Mouse (Mus musculus) midbrain, postnatal 0 days (tissue): ENCODE measurements around the gene Ccdc136. TPM values are rescaled to one million over a fixed set of nuclear protein-coding genes. Genes with fewer than 3 reads are reported as not detected.
A peak's percentile ranks its signal among the peaks of the same experiment; 100 is the strongest.
"Not testable (repeated sequence)": the region's sequence is repeated elsewhere in the genome, so short reads cannot be mapped to it uniquely, and the experiment has no call there.

Source experiments
- ATAC-seq: fragments of 200-750 bp; cut with Nextera tagmentation; 2 replicates; pipeline ENCODE4 v1.8.0; 2017; ENCODE audit warnings: moderate number of reproducible peaks, mild to moderate bottlenecking, moderate TSS enrichment, moderate library complexity; ENCODE audit not compliant: low FRiP score
- DNase-seq: peaks from one replicate; pipeline ENCODE4 v3.0.0-alpha.2; 2015; ENCODE audit warnings: low spot score
- H3K27ac ChIP-seq: fragments of 300-500 bp; sonication (generic); 2 replicates; pipeline ENCODE4 v1.5.1; 2014; ENCODE audit warnings: low read depth, mild to moderate bottlenecking, low read length, mixed read lengths
- H3K27me3 ChIP-seq: fragments of 300-500 bp; sonication (generic); 2 replicates; pipeline ENCODE4 v1.6.1; 2014; ENCODE audit warnings: low read length, control low read depth, mixed read lengths; ENCODE audit not compliant: insufficient read depth
- H3K36me3 ChIP-seq: fragments of 300-500 bp; sonication (generic); 2 replicates; pipeline ENCODE4 v1.6.1; 2014; ENCODE audit warnings: low read length, control low read depth, mixed read lengths; ENCODE audit not compliant: insufficient read depth
- H3K4me1 ChIP-seq: fragments of 300-500 bp; sonication (generic); 2 replicates; pipeline ENCODE4 v1.6.1; 2014; ENCODE audit warnings: mild to moderate bottlenecking, control low read depth, antibody characterized with exemption, low read length, mixed read lengths; ENCODE audit not compliant: insufficient read depth
- H3K4me2 ChIP-seq: fragments of 300-500 bp; sonication (generic); 2 replicates; pipeline ENCODE4 v1.6.1; 2014; ENCODE audit warnings: low read depth, mild to moderate bottlenecking, low read length, mixed read lengths; ENCODE audit not compliant: poor library complexity, severe bottlenecking
- H3K4me3 ChIP-seq: fragments of 300-500 bp; sonication (generic); 2 replicates; pipeline ENCODE4 v1.5.1; 2014; ENCODE audit warnings: low read depth, mild to moderate bottlenecking, low read length, moderate library complexity
- H3K9ac ChIP-seq: fragments of 300-500 bp; sonication (generic); replicated peaks from 2 replicates; pipeline ENCODE4 v1.6.1; 2014; ENCODE audit warnings: mild to moderate bottlenecking, low read length, moderate library complexity, mixed read lengths; ENCODE audit not compliant: poor library complexity, severe bottlenecking
- H3K9me3 ChIP-seq: fragments of 300-500 bp; sonication (generic); 2 replicates; pipeline ENCODE4 v1.6.1; 2016; ENCODE audit warnings: low read length, control low read depth
- CTCF ChIP-seq: IDR thresholded peaks from 2 replicates; pipeline ENCODE4 v1.5.1; 2016; ENCODE audit warnings: antibody characterized with exemption, mild to moderate bottlenecking
- WGBS: fragments of 180-500 bp; shearing (Covaris S2); extraction: QIAGEN DNeasy Blood & Tissue Kit; methylation state at CpG from one replicate; pipeline ENCODE4 v1.1.7; 2014; 5-methylcytosine and 5-hydroxymethylcytosine counted together
- polyA plus RNA-seq: library from polyadenylated mRNA; unstranded; fragments of >200 nt; fragmentation: Nextera tagmentation; extraction: Ambion mirVana; gene quantifications from 2 replicates; pipeline ENCODE4 v1.2.1, GENCODE M21; 2015
- total RNA-seq: library from RNA; depleted of rRNA; stranded (reverse); fragments of >200 nt; gene quantifications from 2 replicates; pipeline ENCODE4 v1.2.3, GENCODE M21; 2014

Gene Ccdc136
- total and polyA plus RNA-seq, 2 experiments from 2014 or later, result 50.8 to 77.6 TPM

DNA sequence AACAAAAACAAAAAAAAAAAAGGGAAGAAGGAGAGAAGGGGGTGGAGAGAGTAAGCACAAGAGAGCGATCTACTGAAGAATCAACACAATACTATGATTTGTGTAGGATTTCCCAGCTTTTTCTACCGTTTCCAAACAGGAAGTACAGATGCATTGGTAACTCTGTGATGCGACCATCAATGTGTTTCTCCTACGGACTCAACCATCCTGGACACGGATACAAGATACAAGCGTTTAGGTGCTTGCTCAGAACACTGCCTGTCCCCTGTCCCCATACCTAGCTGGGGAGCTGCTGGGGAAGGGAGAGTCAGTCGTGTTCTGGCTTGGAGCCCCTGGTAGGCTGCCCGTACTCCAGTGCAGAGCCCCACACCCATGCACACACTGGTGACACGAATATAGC is 6.7 kb upstream of the Ccdc136 start:
- H3K4me3 ChIP-seq, result no peak overlapping the region
- DNase-seq (no peak), ATAC-seq (no peak)
- no peak overlapping the region for H3K4me2 ChIP-seq
- H3K36me3 ChIP-seq, result no peaks in the 10 kb centered on the region
- no peak overlapping the region for H3K9ac ChIP-seq
- no peaks in the 10 kb centered on the region; the same call in 1 of the 2 replicates for H3K27me3 ChIP-seq
- TF ChIP-seq CTCF, result no peak
- 55% methylated on average over 9 of the region's 9 CpGs for WGBS
- no peak overlapping the region for H3K27ac ChIP-seq
- H3K4me1 ChIP-seq, result no peaks in the 10 kb centered on the region
- H3K9me3 ChIP-seq, result no peaks in the 10 kb centered on the region

DNA sequence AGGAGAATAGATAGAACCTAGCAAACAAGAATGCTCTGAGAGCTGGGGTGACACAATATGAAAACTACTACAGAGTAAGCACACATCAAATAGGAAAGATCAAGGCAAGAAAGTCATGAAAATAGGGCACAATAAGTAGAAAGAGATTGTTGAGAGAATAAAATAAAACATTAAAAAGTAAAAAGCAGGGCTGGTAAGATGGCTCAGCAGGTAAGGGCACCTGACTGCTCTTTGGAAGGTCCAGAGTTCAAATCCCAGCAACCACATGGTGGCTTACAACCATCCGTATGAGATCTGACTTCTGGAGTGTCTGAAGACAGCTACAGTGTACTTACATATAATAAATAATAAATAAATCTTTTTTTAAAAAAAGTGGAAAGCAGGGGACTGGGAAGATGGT is 5.6 kb upstream of the Ccdc136 start:
- WGBS, result 83% methylated on average over 1 of the region's 1 CpGs
- H3K4me3 ChIP-seq, H3K36me3 ChIP-seq, H3K4me1 ChIP-seq, H3K9me3 ChIP-seq, H3K9ac ChIP-seq, H3K27me3 ChIP-seq, H3K4me2 ChIP-seq, ATAC-seq, DNase-seq, H3K27ac ChIP-seq: not testable (repeated sequence)

DNA sequence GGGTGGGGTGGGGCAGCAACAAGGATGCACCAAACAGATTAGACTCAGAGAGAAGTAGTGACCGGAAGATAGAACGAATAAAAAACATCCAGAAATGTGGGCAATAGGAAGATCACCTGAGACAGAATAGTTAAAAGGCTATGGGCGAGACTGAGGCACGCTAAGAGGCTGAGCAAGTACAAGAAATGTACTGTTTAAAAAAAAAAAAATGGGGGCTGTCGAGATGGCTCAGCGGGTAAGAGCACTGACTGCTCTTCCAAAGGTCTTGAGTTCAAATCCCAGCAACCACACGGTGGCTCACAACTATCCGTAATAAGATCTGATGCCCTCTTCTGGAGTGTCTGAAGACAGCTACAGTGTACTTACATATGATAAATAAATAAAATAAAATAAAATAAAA is 4.9 kb upstream of the Ccdc136 start:
- not testable (repeated sequence) for ATAC-seq, H3K9ac ChIP-seq, H3K9me3 ChIP-seq, H3K36me3 ChIP-seq, DNase-seq, H3K4me1 ChIP-seq, H3K27ac ChIP-seq, H3K4me3 ChIP-seq, H3K4me2 ChIP-seq, H3K27me3 ChIP-seq
- 81% methylated on average over 8 of the region's 8 CpGs for WGBS

DNA sequence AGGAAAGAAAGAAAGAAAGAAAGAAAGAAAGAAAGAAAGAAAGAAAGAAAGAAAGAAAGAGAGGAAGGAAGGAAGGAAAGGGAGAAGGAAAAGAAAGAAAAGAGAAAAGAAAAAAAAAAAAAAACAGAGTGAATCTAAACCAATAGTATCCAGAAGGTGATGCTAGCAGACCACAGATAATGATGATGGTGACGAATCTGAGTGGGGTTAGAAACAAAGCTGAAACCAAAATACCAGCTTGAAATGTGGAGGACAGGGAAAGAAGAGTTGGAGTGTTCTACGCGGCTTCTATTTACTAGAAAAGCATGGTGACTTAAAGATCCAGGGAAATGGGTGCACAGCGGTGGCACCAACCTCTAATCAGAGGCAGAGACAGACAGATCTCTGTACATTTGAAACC is 4.3 kb upstream of the Ccdc136 start:
- Histone ChIP-seq H3K9me3 (no peaks in the 10 kb centered on the region), H3K4me3 (no peak overlapping the region), H3K4me2 (no peak overlapping the region), H3K27ac (no peak overlapping the region), H3K36me3 (no peaks in the 10 kb centered on the region), H3K27me3 (no peaks in the 10 kb centered on the region; the same call in 1 of the 2 replicates), H3K9ac (no peak overlapping the region), H3K4me1 (no peaks in the 10 kb centered on the region; the same call in 1 of the 2 replicates)
- peak; percentile 21 for DNase-seq
- TF ChIP-seq CTCF, result peak; percentile 66
- ATAC-seq, result no peak
- WGBS, result 62% methylated on average over 4 of the region's 4 CpGs

DNA sequence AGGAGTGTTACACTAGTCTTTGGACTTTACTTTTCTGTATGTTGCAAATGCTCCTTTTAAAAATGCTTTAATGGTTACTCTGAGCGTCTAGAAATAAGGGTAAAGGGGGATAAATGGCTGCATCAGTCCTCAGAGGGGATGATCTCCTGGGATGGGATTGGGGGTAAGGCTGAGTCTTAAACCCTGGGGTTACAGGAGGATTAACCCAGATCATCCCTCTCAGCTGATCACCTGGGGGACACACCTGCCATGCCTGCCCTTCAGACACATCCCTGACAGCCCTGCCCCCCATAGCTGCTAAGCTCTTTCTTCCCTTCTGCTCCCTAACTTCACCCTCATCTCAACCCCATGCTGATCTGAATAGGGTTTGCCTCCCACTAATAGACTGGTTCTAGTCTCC is 1.8 kb upstream of the Ccdc136 start:
- Histone ChIP-seq H3K4me2 (no peak overlapping the region), H3K36me3 (no peaks in the 10 kb centered on the region), H3K9ac (no peak overlapping the region), H3K27me3 (no peaks in the 10 kb centered on the region), H3K4me3 (no peak overlapping the region), H3K27ac (no peak overlapping the region), H3K9me3 (no peaks in the 10 kb centered on the region), H3K4me1 (peaks cover 4% of the 10 kb centered on the region; the same call in 1 of the 2 replicates)
- 67% methylated on average over 1 of the region's 1 CpGs for WGBS
- DNase-seq (no peak), ATAC-seq (no peak)
- TF ChIP-seq CTCF, result no peak

DNA sequence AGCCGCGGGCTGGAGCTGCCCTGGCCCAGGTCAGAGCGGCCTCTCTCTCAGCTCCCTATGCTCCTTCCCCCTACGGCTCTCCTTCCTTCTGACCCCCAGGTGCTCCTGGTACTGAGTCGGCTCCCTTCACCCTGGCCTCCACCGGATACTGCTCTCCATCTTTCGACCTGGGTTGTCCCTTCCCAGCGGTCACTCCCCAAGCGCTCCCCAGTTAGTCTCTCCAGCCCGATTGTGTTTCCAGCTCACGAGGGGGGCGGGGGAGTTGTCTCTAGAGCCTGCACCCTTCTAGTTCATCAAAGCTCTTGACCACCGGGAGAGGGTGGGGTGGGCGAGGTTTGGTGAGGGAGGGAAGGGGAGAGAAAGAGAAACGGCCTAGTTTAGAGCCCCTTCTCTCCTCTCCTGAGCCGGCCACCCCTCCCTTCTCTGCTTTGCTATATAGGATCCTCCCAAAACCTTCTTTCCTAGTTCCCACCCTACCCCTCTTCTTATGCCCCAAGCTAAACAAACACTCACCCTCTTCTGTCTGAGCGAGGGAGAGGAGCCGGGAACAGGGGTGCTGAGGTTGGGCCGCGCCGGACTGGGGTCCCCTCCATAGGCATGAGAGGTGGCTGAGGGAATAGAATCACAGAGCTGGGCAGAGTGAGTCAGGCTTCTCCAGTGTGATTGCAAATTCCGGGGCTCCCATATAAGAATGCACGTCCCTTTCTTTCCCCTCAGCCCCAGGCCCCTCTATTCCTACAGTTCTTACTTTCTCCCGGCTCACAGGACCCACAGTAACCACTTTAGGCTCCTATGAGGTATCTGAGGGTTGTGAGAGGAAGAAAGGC is 818 bp downstream of the Ccdc136 start:
- Histone ChIP-seq H3K4me3 (peak overlapping the region; percentile 72), H3K9me3 (no peaks in the 10 kb centered on the region), H3K9ac (peak overlapping the region; percentile 64), H3K4me1 (peaks cover 4% of the 10 kb centered on the region; the same call in 1 of the 2 replicates), H3K4me2 (peak overlapping the region; percentile 90), H3K36me3 (no peaks in the 10 kb centered on the region), H3K27ac (peak overlapping the region; percentile 47), H3K27me3 (no peaks in the 10 kb centered on the region)
- TF ChIP-seq CTCF, result no peak
- 1% methylated on average over 23 of the region's 24 CpGs for WGBS
- no peak for DNase-seq
- peak; percentile 68 for ATAC-seq
